Mouse (Mus musculus): ENCODE data around the gene Usp32.

DNA sequence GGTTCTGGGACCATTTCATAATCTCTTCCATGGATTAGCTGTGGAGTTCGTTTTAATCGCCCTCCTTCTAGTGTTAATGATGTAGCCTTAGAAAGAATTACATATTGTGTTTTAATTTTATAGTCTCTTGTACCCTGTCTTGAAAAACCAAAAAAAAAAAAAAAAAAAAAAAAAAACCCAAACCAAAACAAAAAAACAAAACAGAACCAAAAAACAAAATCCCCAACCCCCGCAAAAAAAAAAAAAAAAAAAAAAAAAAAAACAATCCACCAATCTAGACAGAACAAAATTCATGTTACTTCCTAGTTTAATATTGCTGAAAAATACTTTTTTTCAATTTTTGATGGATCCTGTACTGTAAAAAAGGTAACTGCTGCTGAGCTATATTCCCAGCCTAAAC is 100.7 kb downstream of the Usp32 start:
- TF ChIP-seq CTCF (IDR thresholded peaks at IDR 0.05) (no peak), EP300 (IDR thresholded peaks at IDR 0.05) (no peak)
